Mouse (Mus musculus): Measurements from ENCODE around the gene Rfng. TPM values are rescaled to one million over a fixed set of nuclear protein-coding genes. Genes with fewer than 3 reads are reported as not detected.
A peak's percentile ranks its signal among the peaks of the same experiment; 100 is the strongest.
"Not testable (repeated sequence)": the region's sequence is repeated elsewhere in the genome, so short reads cannot be mapped to it uniquely, and the experiment has no call there.

Gene Rfng
- polyA plus RNA-seq, 1 experiment from 2014 or later, result 18.1 TPM

- ATAC-seq (ENCODE audit: low FRiP score, low TSS enrichment) (0 out of 2 replicates have a peak, but pooled peaks have one; percentile 8), DNase-seq (ENCODE audit: low spot score) (no peak)
- H3K36me3 ChIP-seq (ENCODE audit: control insufficient read depth, insufficient read depth, low read length), result peaks cover 2% of the 10 kb centered on the region; the same call in 1 of the 2 replicates
- H3K27ac ChIP-seq (replicated peaks), result peak overlapping the region; percentile 88
- 0 out of 2 replicates have a peak, but pooled peaks cover 5% of the 10 kb centered on the region for H3K4me1 ChIP-seq (replicated peaks; ENCODE audit: control insufficient read depth, insufficient read depth)
- TF ChIP-seq CTCF (IDR thresholded peaks at IDR 0.05; ENCODE audit: low read depth), result no peak
- no peak for TF ChIP-seq EP300 (optimal IDR thresholded peaks at IDR 0.05)
- no peaks in the 10 kb centered on the region for H3K9me3 ChIP-seq (ENCODE audit: control insufficient read depth, low read length)
- H3K27me3 ChIP-seq (ENCODE audit: control insufficient read depth, insufficient read depth, low read length), result no peaks in the 10 kb centered on the region
- peak overlapping the region; percentile 91 for H3K9ac ChIP-seq (ENCODE audit: low read length)
- H3K4me3 ChIP-seq (ENCODE audit: low read depth, low read length), result peak overlapping the region; percentile 84
- H3K4me2 ChIP-seq (replicated peaks; ENCODE audit: low read depth), result peak overlapping the region; percentile 94
- 1% methylated on average over 42 of the region's 42 CpGs for WGBS
Measured at GRCm38 (mm10) chr11:120783426-120784063, 462 bp downstream of the Rfng start.

GRCm38 (mm10) chr11:120781361-120781760 lies 2.6 kb downstream of the Rfng start:
- not testable (repeated sequence) for H3K4me2 ChIP-seq (replicated peaks; ENCODE audit: low read depth); H3K4me3 ChIP-seq (ENCODE audit: low read depth, low read length); H3K9ac ChIP-seq (ENCODE audit: low read length); ATAC-seq (ENCODE audit: low FRiP score, low TSS enrichment); H3K27me3 ChIP-seq (ENCODE audit: control insufficient read depth, insufficient read depth, low read length); H3K9me3 ChIP-seq (ENCODE audit: control insufficient read depth, low read length); H3K4me1 ChIP-seq (replicated peaks; ENCODE audit: control insufficient read depth, insufficient read depth); H3K36me3 ChIP-seq (ENCODE audit: control insufficient read depth, insufficient read depth, low read length); H3K27ac ChIP-seq (replicated peaks); DNase-seq (ENCODE audit: low spot score)
- 89% methylated on average over 6 of the region's 6 CpGs for WGBS

- Histone ChIP-seq H3K27ac (replicated peaks) (no peak overlapping the region), H3K4me1 (replicated peaks; ENCODE audit: control insufficient read depth, insufficient read depth) (0 out of 2 replicates have a peak, but pooled peaks cover 5% of the 10 kb centered on the region), H3K9me3 (ENCODE audit: control insufficient read depth, low read length) (no peaks in the 10 kb centered on the region), H3K4me3 (ENCODE audit: low read depth, low read length) (no peak overlapping the region), H3K27me3 (ENCODE audit: control insufficient read depth, insufficient read depth, low read length) (no peaks in the 10 kb centered on the region), H3K9ac (ENCODE audit: low read length) (no peak overlapping the region), H3K36me3 (ENCODE audit: control insufficient read depth, insufficient read depth, low read length) (no peaks in the 10 kb centered on the region; the same call in 1 of the 2 replicates), H3K4me2 (replicated peaks; ENCODE audit: low read depth) (no peak overlapping the region)
- no peak for DNase-seq (ENCODE audit: low spot score)
- TF ChIP-seq EP300 (optimal IDR thresholded peaks at IDR 0.05), result no peak
- no peak for TF ChIP-seq CTCF (IDR thresholded peaks at IDR 0.05; ENCODE audit: low read depth)
- ATAC-seq (ENCODE audit: low FRiP score, low TSS enrichment), result no peak
- 90% methylated on average over 1 of the region's 1 CpGs for WGBS
Measured at GRCm38 (mm10) chr11:120779876-120780275, 4.1 kb downstream of the Rfng start.

GRCm38 (mm10) chr11:120777123-120777522 lies 6.9 kb downstream of the Rfng start:
- no peaks in the 10 kb centered on the region for H3K4me1 ChIP-seq (replicated peaks; ENCODE audit: control insufficient read depth, insufficient read depth)
- TF ChIP-seq CTCF (IDR thresholded peaks at IDR 0.05; ENCODE audit: low read depth), result no peak
- no peak for TF ChIP-seq EP300 (optimal IDR thresholded peaks at IDR 0.05)
- no peak overlapping the region for H3K4me2 ChIP-seq (replicated peaks; ENCODE audit: low read depth)
- no peaks in the 10 kb centered on the region for H3K9me3 ChIP-seq (ENCODE audit: control insufficient read depth, low read length)
- no peak overlapping the region for H3K4me3 ChIP-seq (ENCODE audit: low read depth, low read length)
- no peak for DNase-seq (ENCODE audit: low spot score)
- ATAC-seq (ENCODE audit: low FRiP score, low TSS enrichment), result no peak
- H3K9ac ChIP-seq (ENCODE audit: low read length), result no peak overlapping the region
- 22% methylated on average over 6 of the region's 6 CpGs for WGBS
- H3K27ac ChIP-seq (replicated peaks), result no peak overlapping the region
- no peaks in the 10 kb centered on the region; the same call in 1 of the 2 replicates for H3K36me3 ChIP-seq (ENCODE audit: control insufficient read depth, insufficient read depth, low read length)
- H3K27me3 ChIP-seq (ENCODE audit: control insufficient read depth, insufficient read depth, low read length), result no peaks in the 10 kb centered on the region

- 17% methylated on average over 15 of the region's 15 CpGs for WGBS
- ATAC-seq (ENCODE audit: low FRiP score, low TSS enrichment), result peak; percentile 92
- Histone ChIP-seq H3K27me3 (ENCODE audit: control insufficient read depth, insufficient read depth, low read length) (no peaks in the 10 kb centered on the region), H3K4me3 (ENCODE audit: low read depth, low read length) (no peak overlapping the region), H3K36me3 (ENCODE audit: control insufficient read depth, insufficient read depth, low read length) (no peaks in the 10 kb centered on the region; the same call in 1 of the 2 replicates), H3K9ac (ENCODE audit: low read length) (no peak overlapping the region; the same call in 1 of the 2 replicates), H3K4me2 (replicated peaks; ENCODE audit: low read depth) (no peak overlapping the region), H3K9me3 (ENCODE audit: control insufficient read depth, low read length) (no peaks in the 10 kb centered on the region), H3K27ac (replicated peaks) (no peak overlapping the region), H3K4me1 (replicated peaks; ENCODE audit: control insufficient read depth, insufficient read depth) (no peaks in the 10 kb centered on the region)
- TF ChIP-seq CTCF (IDR thresholded peaks at IDR 0.05; ENCODE audit: low read depth), result peak; percentile 100
- no peak for TF ChIP-seq EP300 (optimal IDR thresholded peaks at IDR 0.05)
- peak; percentile 96 for DNase-seq (ENCODE audit: low spot score)
Measured at GRCm38 (mm10) chr11:120775774-120776469, 8.1 kb downstream of the Rfng start.

All from stomach, postnatal 0 days (tissue).